ENCODE assay signal across 8 mouse cellular contexts in the genomic region with DNA sequence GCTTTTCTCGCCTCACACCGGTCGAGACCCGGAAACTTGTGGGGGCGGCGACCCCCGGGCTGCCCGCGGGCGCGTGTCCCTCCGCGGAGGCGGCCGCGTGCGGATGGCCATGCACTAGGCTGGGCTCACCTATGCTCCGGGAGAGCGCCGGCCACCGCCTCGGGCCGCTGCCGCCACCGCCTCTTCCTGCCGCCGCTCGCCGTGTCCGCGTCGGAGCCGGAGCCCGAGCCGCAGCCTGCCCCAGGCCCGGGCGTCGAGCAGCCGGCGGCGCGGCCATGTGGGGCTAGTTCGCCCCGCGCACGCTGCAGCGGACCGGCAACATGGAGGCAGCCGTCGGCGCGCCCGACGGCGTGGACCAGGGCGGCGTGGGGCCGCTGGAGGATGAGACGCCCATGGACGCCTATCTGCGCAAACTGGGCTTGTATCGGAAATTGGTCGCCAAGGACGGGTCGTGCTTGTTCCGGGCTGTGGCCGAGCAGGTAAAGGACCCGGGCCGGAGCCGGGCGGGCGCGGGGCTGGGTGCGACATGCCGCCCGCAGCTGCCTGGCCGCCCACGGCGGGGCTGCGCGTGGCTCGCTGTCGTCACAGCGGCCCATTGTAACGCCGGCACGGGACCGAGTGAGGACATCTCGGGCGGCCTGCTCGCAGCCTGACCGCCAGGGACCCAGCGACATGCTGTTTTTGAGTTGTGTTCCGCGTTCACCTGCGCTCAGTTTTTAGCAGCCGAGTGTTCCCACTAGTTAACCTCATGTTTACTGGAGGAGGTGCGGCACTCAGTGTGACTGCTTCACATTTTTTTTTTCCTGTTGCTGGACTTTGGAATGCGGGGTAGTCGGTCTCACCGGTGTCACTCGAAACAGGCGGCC. TPM values are rescaled to one million over a fixed set of nuclear protein-coding genes. Genes with fewer than 3 reads are reported as not detected.
DNase-seq lines count a peak whose midpoint lies in the region; ATAC-seq and TF ChIP-seq lines count a peak whose summit lies in the region.

Gene Otud4 (plus strand): TSS at position 33 of the 866 bp plus-strand sequence.

- no peak for TF ChIP-seq CTCF in G1E (IDR thresholded peaks at IDR 0.05; ENCODE audit: low read depth, low read length)
- peak; percentile 53 for TF ChIP-seq CTCF in layer of hippocampus, adult 2 months (conservative IDR thresholded peaks at IDR 0.05)
- no peak for TF ChIP-seq CTCF in lung, adult 2 months (IDR thresholded peaks at IDR 0.05; ENCODE audit: insufficient read depth, low read length)
- TF ChIP-seq CTCF in thymus, adult 2 months (IDR thresholded peaks at IDR 0.05; ENCODE audit: borderline replicate concordance, control insufficient read depth, extremely low read depth, insufficient read depth, low read length, poor library complexity) = no peak

- under 1% methylated on average over 103 of the region's 103 CpGs for WGBS in lung, adult 2 months
- WGBS in neural tube, embryonic 14.5 days = under 1% methylated on average over 84 of the region's 103 CpGs
- WGBS in thymus, adult 2 months = under 1% methylated on average over 103 of the region's 103 CpGs

- no peaks in the 10 kb centered on the region for H3K27me3 ChIP-seq in G1E (ENCODE audit: insufficient read depth, low read length)
- no peaks in the 10 kb centered on the region for H3K27me3 ChIP-seq in neural tube, embryonic 14.5 days (ENCODE audit: control insufficient read depth, insufficient read depth, low read length)
- H3K27me3 ChIP-seq in thymus, adult 2 months (ENCODE audit: control insufficient read depth, insufficient read depth, low read length) = no peaks in the 10 kb centered on the region

- TF ChIP-seq POLR2A in lung, adult 2 months (IDR thresholded peaks at IDR 0.05; ENCODE audit: borderline replicate concordance, extremely low read depth, low read depth, low read length) = peak; percentile 9; the same call in 1 of the 2 replicates
- no peak for TF ChIP-seq POLR2A in thymus, adult 2 months (IDR thresholded peaks at IDR 0.05; ENCODE audit: control insufficient read depth, extremely low read depth, insufficient read depth, low read length, poor library complexity)

- H3K4me3 ChIP-seq in G1E (ENCODE audit: low read depth, low read length) = peak within 1 kb of the TSS; percentile 92
- H3K4me3 ChIP-seq in layer of hippocampus, adult 2 months = peak within 1 kb of the TSS; percentile 89
- H3K4me3 ChIP-seq in lung, adult 2 months (replicated peaks; ENCODE audit: extremely low read depth, low read depth, low read length) = peak within 1 kb of the TSS; percentile 89
- peak within 1 kb of the TSS; percentile 93 for H3K4me3 ChIP-seq in neural tube, embryonic 14.5 days (ENCODE audit: low read depth, low read length)
- peak within 1 kb of the TSS; percentile 79 for H3K4me3 ChIP-seq in thymus, adult 2 months (ENCODE audit: control insufficient read depth, insufficient read depth, low read length)

- intact Hi-C loops in heart, postnatal 36 days (cut with DNase I) = loop anchor here (2.0 to 10.0 kb wide), 4 partner anchors 55 to 615 kb away; partner anchors contain the start of gene Zfp827

- H3K4me1 ChIP-seq in G1E (ENCODE audit: insufficient read depth, low read depth, low read length) = peaks cover 35% of the 10 kb centered on the region
- H3K4me1 ChIP-seq in lung, adult 2 months (ENCODE audit: control insufficient read depth, insufficient read depth, low read length) = peaks cover 10% of the 10 kb centered on the region
- H3K4me1 ChIP-seq in neural tube, embryonic 14.5 days (ENCODE audit: control insufficient read depth, insufficient read depth, low read length) = peaks cover 21% of the 10 kb centered on the region
- no peaks in the 10 kb centered on the region for H3K4me1 ChIP-seq in thymus, adult 2 months (replicated peaks; ENCODE audit: control insufficient read depth, insufficient read depth, low read length)

- peaks cover 26% of the 10 kb centered on the region for H3K36me3 ChIP-seq in G1E (replicated peaks)
- H3K36me3 ChIP-seq in neural tube, embryonic 14.5 days (ENCODE audit: control insufficient read depth, insufficient read depth, low read length) = no peaks in the 10 kb centered on the region; the same call in 1 of the 2 replicates
- H3K36me3 ChIP-seq in thymus, adult 2 months (ENCODE audit: control insufficient read depth, insufficient read depth, low read length) = peaks cover 4% of the 10 kb centered on the region; the same call in 1 of the 2 replicates

- H3K27ac ChIP-seq in layer of hippocampus, adult 2 months = peak within 1 kb of the TSS; percentile 95
- H3K27ac ChIP-seq in neural tube, embryonic 14.5 days (ENCODE audit: low read depth, low read length) = peak within 1 kb of the TSS; percentile 95
- peak within 1 kb of the TSS; percentile 82 for H3K27ac ChIP-seq in thymus, adult 2 months (ENCODE audit: control insufficient read depth, insufficient read depth, low read length)

- peak; percentile 48 for DNase-seq in G1E (ENCODE audit: low spot score)
- DNase-seq in cerebellum, adult 11-12 months = peak; percentile 62
- DNase-seq in forelimb bud, embryonic 11.5 days (ENCODE audit: low read depth, low spot score) = peak; percentile 35
- DNase-seq in heart, postnatal 36 days = peak; percentile 47 to 62
- peak; percentile 29 to 47 for DNase-seq in layer of hippocampus, adult 2 months (ENCODE audit: low spot score in 2 of 2)
- DNase-seq in lung, adult 2 months = peak; percentile 61
- peak; percentile 47 for DNase-seq in thymus, adult 2 months

- ATAC-seq in G1E (ENCODE audit: extremely low read depth, insufficient number of reproducible peaks, low FRiP score, poor library complexity, severe bottlenecking) = no peak
- peak; percentile 61 for ATAC-seq in neural tube, embryonic 14.5 days (ENCODE audit: low read depth)

- H3K9me3 ChIP-seq in G1E (replicated peaks) = no peaks in the 10 kb centered on the region
- H3K9me3 ChIP-seq in neural tube, embryonic 14.5 days (ENCODE audit: control insufficient read depth, low read length) = no peaks in the 10 kb centered on the region

- H3K9ac ChIP-seq in neural tube, embryonic 14.5 days (replicated peaks; ENCODE audit: low read depth, low read length) = peak within 1 kb of the TSS; percentile 80

- peak within 1 kb of the TSS; percentile 75 for H3K4me2 ChIP-seq in neural tube, embryonic 14.5 days (ENCODE audit: low read depth, low read length)

RNA-seq across cellular contexts. Expression of gene Otud4, which starts in this region (rescaled TPM):
- total RNA-seq in G1E (2014; fragmentation: Nextera tagmentation) (99.3 and 116 TPM in 2 replicates), G1E (2017) (81.7 and 84.1 TPM in 2 replicates)
- polyA plus RNA-seq in G1E (2012) = 5.4 and 7.4 TPM in 2 replicates
- total RNA-seq in heart, postnatal 36 days (2021) = 10 to 100 TPM; 44.8 to 55.3 TPM
- total RNA-seq in layer of hippocampus, adult 2 months (2021) = 10 to 100 TPM; 35.4 to 44.1 TPM
- 23.1 and 28.0 TPM in 2 replicates for polyA plus RNA-seq in lung, adult 2 months (2012; rRNA removed)
- polyA plus RNA-seq in neural tube, embryonic 14.5 days (2014; fragmentation: Nextera tagmentation; extraction: Ambion mirVana) = 21.1 and 21.8 TPM in 2 replicates
- polyA plus RNA-seq in thymus, adult 2 months (2012; rRNA removed) = 55.1 and 57.4 TPM in 2 replicates
